Mouse (Mus musculus) E14TG2a.4 (cell line): Measurements from ENCODE around the gene Lgals12.

ENCODE experiments used
- H3K27me3 ChIP-seq: 2 replicates; pipeline ENCODE4 v1.6.1; 2014; ENCODE audit warnings: low read length, control low read depth; ENCODE audit not compliant: insufficient read depth
- H3K36me3 ChIP-seq: 2 replicates; pipeline ENCODE4 v1.6.1; 2014; ENCODE audit warnings: low read length, control low read depth; ENCODE audit not compliant: insufficient read depth
- H3K4me1 ChIP-seq: replicated peaks from 2 replicates; pipeline ENCODE4 v1.6.1; 2014; ENCODE audit warnings: low read depth, low read length, control low read depth
- H3K4me3 ChIP-seq: replicated peaks from 2 replicates; pipeline ENCODE4 v1.5.1; 2014; ENCODE audit warnings: mild to moderate bottlenecking, low read length
- H3K9me3 ChIP-seq: 2 replicates; pipeline ENCODE4 v1.6.1; 2014; ENCODE audit warnings: low read length, control low read depth
- CTCF ChIP-seq: conservative IDR thresholded peaks from 2 replicates; pipeline ENCODE4 v1.5.1; 2014; ENCODE audit warnings: low read length
- NANOG ChIP-seq: IDR thresholded peaks from 2 replicates; pipeline ENCODE4 v1.6.1; 2014; ENCODE audit warnings: borderline replicate concordance, low read length, mixed read lengths
- POU5F1 ChIP-seq: IDR thresholded peaks from 2 replicates; pipeline ENCODE4 v1.6.1; 2014; ENCODE audit warnings: low read length, borderline replicate concordance

Lgals12 gene

DNA sequence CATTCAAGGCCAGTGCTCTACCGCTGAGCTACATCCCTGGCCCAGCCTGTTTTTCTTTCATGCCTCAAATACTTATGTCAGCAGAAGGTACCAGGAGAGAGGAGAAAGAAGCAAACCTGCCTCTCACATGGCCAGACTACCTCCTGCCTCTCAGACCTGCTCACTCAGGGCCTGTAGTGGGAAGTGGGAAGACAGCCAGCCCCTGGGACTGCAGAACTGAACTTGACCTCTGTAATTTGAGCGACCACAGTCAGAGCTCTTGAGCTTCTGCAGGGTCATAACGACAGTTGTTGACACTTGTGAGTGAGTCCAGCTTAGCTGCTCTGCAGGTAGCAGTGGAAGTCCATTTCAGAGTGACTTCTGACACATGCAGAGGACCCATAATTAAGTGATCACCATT is 15.0 kb downstream of the Lgals12 start:
- Histone ChIP-seq H3K9me3 (peaks cover 7% of the 10 kb centered on the region), H3K36me3 (peaks cover 4% of the 10 kb centered on the region; the same call in 1 of the 2 replicates), H3K4me3 (no peak overlapping the region), H3K4me1 (peaks cover 4% of the 10 kb centered on the region), H3K27me3 (no peaks in the 10 kb centered on the region)
- TF ChIP-seq NANOG (no peak), POU5F1 (no peak), CTCF (no peak)

DNA sequence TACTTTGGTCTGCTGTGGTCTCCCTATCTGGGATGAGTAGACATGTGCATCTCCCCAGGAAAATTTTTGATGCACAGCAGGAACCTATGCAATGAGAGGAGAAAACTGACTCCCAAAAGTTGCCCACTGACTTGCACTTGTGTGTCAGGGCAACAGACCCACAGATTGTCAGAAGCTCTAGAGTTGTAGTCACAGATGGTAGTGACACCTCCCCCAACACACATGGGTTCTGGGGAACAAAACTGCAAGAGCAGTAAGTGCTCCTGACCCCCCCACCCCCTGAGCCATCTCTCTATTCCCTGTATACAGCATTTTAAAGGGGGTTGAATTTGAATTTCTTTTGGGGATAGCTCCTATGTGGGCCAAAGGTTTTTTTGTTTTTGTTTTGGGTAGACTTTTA is 16.2 kb downstream of the Lgals12 start:
- H3K4me1 ChIP-seq, result peaks cover 12% of the 10 kb centered on the region
- H3K36me3 ChIP-seq, result peaks cover 10% of the 10 kb centered on the region
- TF ChIP-seq NANOG, result no peak
- TF ChIP-seq CTCF, result no peak
- TF ChIP-seq POU5F1, result no peak
- H3K9me3 ChIP-seq, result peaks cover 7% of the 10 kb centered on the region
- no peaks in the 10 kb centered on the region for H3K27me3 ChIP-seq
- H3K4me3 ChIP-seq, result no peak overlapping the region

DNA sequence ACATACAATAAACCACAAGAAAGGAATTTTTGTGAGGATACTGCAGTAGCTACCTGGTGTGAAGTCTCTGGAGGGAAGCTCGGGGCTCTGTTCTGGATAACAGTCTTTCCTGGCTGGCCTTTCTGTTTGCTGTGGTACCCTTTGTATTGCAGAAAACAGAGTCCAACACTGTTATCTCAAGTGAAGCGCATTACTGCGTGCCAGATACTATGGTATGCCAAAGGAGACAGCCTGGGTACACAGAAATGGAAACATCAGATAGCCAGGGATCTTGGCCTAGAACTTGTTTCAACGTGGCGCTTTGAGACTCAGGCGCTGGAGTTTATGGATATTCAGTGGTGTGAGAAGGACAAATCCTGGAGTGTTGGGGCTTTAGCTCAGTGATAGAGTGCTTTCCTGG is 21.2 kb downstream of the Lgals12 start:
- peaks cover 12% of the 10 kb centered on the region for H3K36me3 ChIP-seq
- H3K4me1 ChIP-seq, result peaks cover 58% of the 10 kb centered on the region
- H3K27me3 ChIP-seq, result no peaks in the 10 kb centered on the region
- no peak overlapping the region for H3K4me3 ChIP-seq
- TF ChIP-seq NANOG (no peak), POU5F1 (no peak), CTCF (no peak)
- peaks cover 7% of the 10 kb centered on the region for H3K9me3 ChIP-seq

GRCm38 (mm10) chr19:7585279-7585678 is 21.7 kb downstream of the Lgals12 start:
- peaks cover 7% of the 10 kb centered on the region for H3K9me3 ChIP-seq
- no peaks in the 10 kb centered on the region for H3K27me3 ChIP-seq
- TF ChIP-seq CTCF (no peak), POU5F1 (no peak)
- peaks cover 63% of the 10 kb centered on the region for H3K4me1 ChIP-seq
- no peak overlapping the region for H3K4me3 ChIP-seq
- H3K36me3 ChIP-seq, result peaks cover 16% of the 10 kb centered on the region

- Histone ChIP-seq H3K27me3 (no peaks in the 10 kb centered on the region), H3K4me1 (peaks cover 79% of the 10 kb centered on the region), H3K4me3 (peak overlapping the region; percentile 68), H3K36me3 (peaks cover 27% of the 10 kb centered on the region), H3K9me3 (peaks cover 7% of the 10 kb centered on the region)
- TF ChIP-seq CTCF, result no peak
- no peak; the same call in 1 of the 2 replicates for TF ChIP-seq POU5F1
- peak; percentile 91 for TF ChIP-seq NANOG
These were observed 23.4 kb downstream of the Lgals12 start for GRCm38 (mm10) chr19:7583599-7583998.

DNA sequence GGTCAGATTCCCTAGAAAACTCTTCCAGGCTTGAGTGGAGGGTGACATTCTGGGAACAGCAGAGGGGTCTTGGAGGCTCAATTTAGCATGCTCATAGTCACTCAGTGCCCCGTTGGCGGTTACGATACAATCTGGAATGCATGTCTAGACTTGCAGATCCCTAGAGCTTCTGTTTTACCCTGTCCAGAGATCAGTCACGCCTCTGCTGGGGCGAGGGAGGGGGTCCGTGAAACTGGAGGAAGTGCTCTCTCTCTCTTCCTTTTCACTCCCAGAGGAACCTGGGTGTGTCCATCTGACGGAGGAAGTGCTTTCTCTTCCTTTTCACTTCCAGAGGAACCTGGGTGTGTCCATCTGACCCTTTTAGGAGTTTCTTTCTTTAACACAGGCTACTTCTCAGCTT is 23.9 kb downstream of the Lgals12 start:
- TF ChIP-seq NANOG (no peak), CTCF (no peak), POU5F1 (no peak)
- Histone ChIP-seq H3K36me3 (peaks cover 25% of the 10 kb centered on the region), H3K9me3 (peaks cover 3% of the 10 kb centered on the region), H3K27me3 (no peaks in the 10 kb centered on the region), H3K4me3 (peak overlapping the region; percentile 68), H3K4me1 (peaks cover 80% of the 10 kb centered on the region)

DNA sequence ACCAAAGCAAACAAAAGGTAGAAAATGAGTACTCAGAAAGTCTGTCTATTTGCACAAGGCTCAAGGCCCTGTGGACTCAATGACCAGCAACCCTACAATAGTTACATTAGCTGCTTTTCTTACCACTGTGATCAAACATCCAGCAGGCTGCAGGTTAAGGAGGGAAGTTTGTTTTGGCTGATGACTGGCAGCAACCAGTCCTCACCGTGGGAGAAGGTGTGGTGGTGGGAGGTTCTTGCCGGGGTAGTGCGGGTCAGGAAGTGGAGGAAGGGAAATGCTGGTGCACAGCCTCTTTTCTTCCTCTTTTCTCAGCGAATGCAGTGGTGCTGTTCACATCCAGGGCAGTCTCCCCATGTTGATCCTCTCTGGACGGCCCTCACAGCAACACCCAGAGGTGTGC is 26.0 kb downstream of the Lgals12 start:
- TF ChIP-seq POU5F1 (no peak), CTCF (no peak), NANOG (no peak)
- H3K9me3 ChIP-seq, result no peaks in the 10 kb centered on the region
- 0 out of 2 replicates have a peak overlapping the region, but pooled peaks have one; percentile 0 for H3K4me3 ChIP-seq
- H3K36me3 ChIP-seq, result peaks cover 20% of the 10 kb centered on the region
- H3K27me3 ChIP-seq, result no peaks in the 10 kb centered on the region
- peaks cover 71% of the 10 kb centered on the region for H3K4me1 ChIP-seq

- peaks cover 54% of the 10 kb centered on the region for H3K4me1 ChIP-seq
- peaks cover 24% of the 10 kb centered on the region for H3K36me3 ChIP-seq
- no peak overlapping the region for H3K4me3 ChIP-seq
- TF ChIP-seq POU5F1 (no peak), NANOG (no peak), CTCF (no peak)
- H3K9me3 ChIP-seq, result no peaks in the 10 kb centered on the region
- H3K27me3 ChIP-seq, result no peaks in the 10 kb centered on the region
These were observed 29.3 kb downstream of the Lgals12 start for GRCm38 (mm10) chr19:7577710-7578109.

DNA sequence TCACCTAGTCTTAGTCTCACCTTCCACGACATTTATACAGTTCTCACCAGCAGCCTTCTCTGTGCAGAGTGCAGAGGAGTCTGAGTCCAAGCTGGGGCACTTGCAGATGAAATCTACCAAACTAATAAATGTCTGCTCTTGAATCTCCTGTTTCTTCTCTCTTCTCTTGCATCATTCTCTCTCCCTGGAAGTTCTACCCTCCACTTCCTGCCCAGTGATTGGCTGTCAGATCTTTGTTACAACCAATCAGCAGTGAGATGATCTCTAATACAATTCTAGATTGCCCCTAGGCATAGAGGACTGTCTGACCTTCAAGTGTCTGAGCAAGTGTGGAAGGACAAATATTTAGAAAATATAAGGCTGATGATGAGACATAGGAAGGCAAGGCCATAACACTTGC is 30.8 kb downstream of the Lgals12 start:
- Histone ChIP-seq H3K27me3 (no peaks in the 10 kb centered on the region), H3K4me1 (peaks cover 47% of the 10 kb centered on the region), H3K4me3 (no peak overlapping the region), H3K36me3 (peaks cover 24% of the 10 kb centered on the region), H3K9me3 (no peaks in the 10 kb centered on the region)
- TF ChIP-seq POU5F1, result no peak
- no peak for TF ChIP-seq NANOG
- no peak for TF ChIP-seq CTCF

GRCm38 (mm10) chr19:7569650-7570049 is 37.3 kb downstream of the Lgals12 start:
- no peaks in the 10 kb centered on the region for H3K9me3 ChIP-seq
- peaks cover 25% of the 10 kb centered on the region for H3K4me1 ChIP-seq
- H3K4me3 ChIP-seq, result no peak overlapping the region
- no peaks in the 10 kb centered on the region for H3K27me3 ChIP-seq
- TF ChIP-seq CTCF, result no peak
- no peak for TF ChIP-seq NANOG
- no peak for TF ChIP-seq POU5F1
- H3K36me3 ChIP-seq, result no peaks in the 10 kb centered on the region
